In the genomic region with DNA sequence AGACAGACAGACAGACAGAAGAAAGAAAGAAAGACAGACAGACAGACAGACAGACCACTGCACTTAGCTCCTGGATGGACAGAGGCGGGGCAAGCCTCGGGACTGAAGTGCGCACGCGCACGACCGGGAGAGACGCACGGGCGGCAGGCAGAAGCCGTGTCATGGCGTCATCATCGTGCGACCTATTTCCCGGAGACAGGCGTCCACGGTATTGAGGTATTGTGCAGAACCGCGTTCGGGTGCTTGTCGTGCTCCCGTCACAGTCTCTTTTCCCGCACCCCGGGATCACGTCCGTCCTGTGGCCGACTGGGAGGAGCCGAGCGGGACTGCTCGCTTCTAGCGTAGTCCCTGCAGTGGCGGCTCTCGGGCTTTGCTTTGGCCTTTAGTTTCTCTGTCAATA, we compare ENCODE assay signal across 8 mouse cellular contexts. TPM values are rescaled to one million over a fixed set of nuclear protein-coding genes. Genes with fewer than 3 reads are reported as not detected.
DNase-seq lines count a peak whose midpoint lies in the region; ATAC-seq lines count a peak whose summit lies in the region.

TSS of gene C1d (plus strand) at position 137 of the 400 bp plus-strand sequence.

- H3K9ac ChIP-seq in heart, embryonic 13.5 days, result peak within 1 kb of the TSS; percentile 97
- peak within 1 kb of the TSS; percentile 89 for H3K9ac ChIP-seq in liver, embryonic 12.5 days
- peak within 1 kb of the TSS; percentile 84 for H3K9ac ChIP-seq in stomach, embryonic 15.5 days

- under 1% methylated on average over 33 of the region's 33 CpGs for WGBS in heart, embryonic 13.5 days
- WGBS in liver, embryonic 12.5 days (ENCODE audit: insufficient replicate concordance), result under 1% methylated on average over 33 of the region's 33 CpGs
- WGBS in stomach, embryonic 15.5 days, result under 1% methylated on average over 33 of the region's 33 CpGs

- peak; percentile 97 for ATAC-seq in erythroid progenitor cell, adult 5-6 weeks (replicated peaks; ENCODE audit: low FRiP score, poor library complexity, severe bottlenecking)
- ATAC-seq in heart, embryonic 13.5 days (ENCODE audit: extremely low read depth, insufficient number of reproducible peaks, low FRiP score, low TSS enrichment), result peak; percentile 83
- peak; percentile 95 for ATAC-seq in liver, embryonic 12.5 days
- ATAC-seq in stomach, embryonic 15.5 days (ENCODE audit: insufficient read depth, low FRiP score, low read depth), result peak; percentile 93

- H3K4me2 ChIP-seq in heart, embryonic 13.5 days, result peak within 1 kb of the TSS; percentile 73
- H3K4me2 ChIP-seq in liver, embryonic 12.5 days, result peak within 1 kb of the TSS; percentile 74
- peak within 1 kb of the TSS; percentile 60 for H3K4me2 ChIP-seq in stomach, embryonic 15.5 days

- H3K27me3 ChIP-seq in heart, embryonic 13.5 days (replicated peaks), result no peaks in the 10 kb centered on the region
- no peaks in the 10 kb centered on the region for H3K27me3 ChIP-seq in liver, embryonic 12.5 days (replicated peaks)
- H3K27me3 ChIP-seq in stomach, embryonic 15.5 days (replicated peaks), result no peaks in the 10 kb centered on the region

- DNase-seq in CD4-positive helper T cell, adult 2 months (ENCODE audit: low read depth, low spot score), result peak; percentile 95
- peak; percentile 87 for DNase-seq in brain, embryonic 18.5 days (ENCODE audit: low read depth, low spot score)
- DNase-seq in kidney, postnatal 10 days, result peak; percentile 98
- DNase-seq in natural killer cell, adult 2 months (ENCODE audit: low spot score in 2 of 2), result peak; percentile 89 to 93

- H3K27ac ChIP-seq in heart, embryonic 13.5 days (replicated peaks), result peak within 1 kb of the TSS; percentile 88
- peak within 1 kb of the TSS; percentile 90 for H3K27ac ChIP-seq in liver, embryonic 12.5 days
- H3K27ac ChIP-seq in stomach, embryonic 15.5 days, result peak within 1 kb of the TSS; percentile 91

- H3K4me3 ChIP-seq in heart, embryonic 13.5 days, result peak within 1 kb of the TSS; percentile 91
- peak within 1 kb of the TSS; percentile 85 for H3K4me3 ChIP-seq in liver, embryonic 12.5 days
- peak within 1 kb of the TSS; percentile 90 for H3K4me3 ChIP-seq in stomach, embryonic 15.5 days (replicated peaks)

- H3K36me3 ChIP-seq in heart, embryonic 13.5 days, result no peaks in the 10 kb centered on the region
- peaks cover 1% of the 10 kb centered on the region; the same call in 1 of the 2 replicates for H3K36me3 ChIP-seq in liver, embryonic 12.5 days
- H3K36me3 ChIP-seq in stomach, embryonic 15.5 days, result no peaks in the 10 kb centered on the region

- peaks cover 17% of the 10 kb centered on the region for H3K4me1 ChIP-seq in heart, embryonic 13.5 days
- H3K4me1 ChIP-seq in liver, embryonic 12.5 days, result peaks cover 21% of the 10 kb centered on the region
- H3K4me1 ChIP-seq in stomach, embryonic 15.5 days, result no peaks in the 10 kb centered on the region; the same call in 1 of the 2 replicates

- H3K9me3 ChIP-seq in heart, embryonic 13.5 days, result no peaks in the 10 kb centered on the region
- H3K9me3 ChIP-seq in liver, embryonic 12.5 days (replicated peaks), result no peaks in the 10 kb centered on the region
- no peaks in the 10 kb centered on the region for H3K9me3 ChIP-seq in stomach, embryonic 15.5 days

RNA-seq across cellular contexts. Expression of gene C1d, which starts in this region (rescaled TPM):
- total RNA-seq in erythroid progenitor cell, adult 5-6 weeks (2015; ENCODE audit: low replicate concordance), result 18.9 and 25.2 TPM in 2 replicates
- total RNA-seq in erythroid progenitor cell, adult 5-6 weeks (2017; ENCODE audit: low replicate concordance), result 21.1 and 44.2 TPM in 2 replicates
- 72.5 and 76.6 TPM in 2 replicates for polyA plus RNA-seq in heart, embryonic 13.5 days (2015; fragmentation: Nextera tagmentation; extraction: Ambion mirVana)
- polyA plus RNA-seq in liver, embryonic 12.5 days (2016; fragmentation: Nextera tagmentation; extraction: Ambion mirVana), result 56.5 and 56.6 TPM in 2 replicates
- polyA plus RNA-seq in stomach, embryonic 15.5 days (2015; fragmentation: Nextera tagmentation; extraction: Ambion mirVana), result 91.0 and 95.2 TPM in 2 replicates

Comparison
In these comparisons a context has a peak if more than half of its experiments do, and no peak if none do; other contexts are left out.
1. Peak in every context shown above with its lines: DNase-seq, ATAC-seq, H3K4me3 ChIP-seq and H3K27ac ChIP-seq.